Mouse (Mus musculus): ENCODE data around the gene Anks1.

GRCm38 (mm10) chr17:27937054-27937615 lies 28.0 kb downstream of the Anks1 start:
- TF ChIP-seq POLR2A (IDR thresholded peaks at IDR 0.05; ENCODE audit: extremely low read depth, insufficient read depth, low read length) (no peak), CTCF (IDR thresholded peaks at IDR 0.05; ENCODE audit: low read depth, low read length) (no peak)

Measured in liver, adult 2 months (tissue).